Mouse (Mus musculus) spleen, postnatal 4 days (tissue): ENCODE measurements around the gene Dusp15.

Experiments used
- DNase-seq, 2 experiments: peaks; one replicate each; pipeline ENCODE4 v3.0.0; 2022; ENCODE audit warnings: low spot score in 2 of 2

Gene Dusp15

DNA sequence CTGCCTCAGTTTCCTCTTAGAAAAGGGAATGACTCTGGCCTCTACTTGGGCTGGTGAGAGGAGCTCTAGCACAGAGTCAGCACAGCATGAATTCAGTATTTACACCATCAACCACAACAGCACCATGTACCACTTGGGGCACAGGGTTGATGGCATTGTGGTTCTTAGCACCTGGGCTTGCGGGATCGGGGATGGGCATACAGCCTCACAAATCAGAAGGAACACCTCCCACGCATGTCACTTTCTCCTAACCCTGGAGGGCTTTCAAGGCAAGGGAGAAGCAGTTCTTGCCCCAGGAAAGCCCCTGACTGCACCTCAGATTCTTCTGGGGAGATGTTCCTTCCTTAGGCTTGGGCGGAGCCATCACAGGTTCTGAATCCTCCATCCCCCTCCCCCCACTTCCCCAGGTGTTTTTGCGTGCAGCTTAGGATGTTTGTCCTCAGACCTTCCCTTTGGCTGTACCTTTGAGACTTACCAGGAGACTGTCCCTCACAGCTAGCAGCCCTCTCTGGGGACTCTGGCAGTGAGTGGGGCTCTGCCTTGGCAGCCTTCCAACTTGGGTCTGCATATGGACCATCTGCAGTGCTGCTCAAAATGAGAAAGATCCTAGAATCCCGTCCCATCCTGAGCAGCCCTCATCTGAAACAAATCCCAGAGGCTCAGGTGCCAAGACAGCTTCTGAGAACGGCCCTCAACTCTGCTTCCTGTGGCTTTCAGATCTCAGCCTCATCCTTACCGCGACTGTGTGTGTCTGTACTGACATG is 45.0 kb downstream of the Dusp15 start:
- DNase-seq: no peak

DNA sequence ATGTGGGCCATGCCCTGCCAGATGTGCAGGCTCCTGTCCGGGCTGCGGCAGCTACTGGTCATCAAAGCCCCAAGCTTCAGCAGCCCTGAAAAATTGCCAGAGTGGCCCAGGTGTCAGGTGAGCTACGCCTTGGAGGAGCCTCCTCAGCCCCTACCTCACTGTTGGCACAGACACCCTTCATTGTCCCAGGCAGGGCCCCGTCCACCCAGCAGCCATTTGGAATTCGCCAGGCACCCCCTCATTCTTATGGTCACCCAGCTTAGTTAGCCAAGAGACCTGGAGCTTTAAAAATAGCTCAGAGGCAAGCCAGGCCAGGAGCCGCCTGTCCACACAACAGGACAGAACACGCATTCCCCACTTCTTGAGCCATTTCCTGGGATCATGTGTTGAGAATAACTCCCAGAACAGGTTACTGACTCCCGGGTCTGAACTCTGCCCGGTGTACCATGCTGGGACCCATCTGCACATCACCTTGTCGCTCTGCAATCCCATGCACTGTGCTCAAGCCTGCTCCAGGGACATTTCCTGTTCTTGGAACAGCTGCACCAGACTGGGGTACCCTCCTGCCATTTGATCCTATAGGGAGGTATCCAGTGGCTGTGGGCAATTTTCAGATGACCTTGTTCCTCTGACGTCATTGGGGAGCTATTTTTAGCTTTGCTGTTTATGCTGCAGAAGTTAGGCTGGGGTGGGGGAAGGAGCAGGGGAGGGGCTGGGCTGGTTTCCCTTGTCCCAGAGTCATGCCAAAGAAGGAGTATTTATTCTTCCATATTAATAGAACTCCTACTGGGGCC is 46.3 kb downstream of the Dusp15 start:
- DNase-seq: no peak

GRCm38 (mm10) chr2:152904127-152904643 is 47.3 kb downstream of the Dusp15 start:
- DNase-seq: no peak

GRCm38 (mm10) chr2:152903586-152903985 is 47.9 kb downstream of the Dusp15 start:
- DNase-seq: no peak

GRCm38 (mm10) chr2:152902658-152903057 is 48.8 kb downstream of the Dusp15 start:
- DNase-seq: no peak

- no peak for DNase-seq
These were observed 50.2 kb downstream of the Dusp15 start for GRCm38 (mm10) chr2:152901296-152901695.

- DNase-seq: no peak
These were observed 52.5 kb downstream of the Dusp15 start for GRCm38 (mm10) chr2:152899011-152899410.

GRCm38 (mm10) chr2:152896926-152897325 is 54.6 kb downstream of the Dusp15 start:
- DNase-seq: no peak

GRCm38 (mm10) chr2:152895834-152896233 is 55.7 kb downstream of the Dusp15 start:
- no peak for DNase-seq
